Mouse (Mus musculus) NIH3T3 (cell line): ENCODE results near the gene Slc12a9.

Experiments used
- DNase-seq: peaks from one replicate; pipeline ENCODE4 v3.0.0-alpha.2; 2012; ENCODE audit warnings: low read depth

Slc12a9 gene

GRCm38 (mm10) chr5:137308356-137308755, 25.0 kb downstream of the Slc12a9 start:
- peak; percentile 45 for DNase-seq

- DNase-seq = peak; percentile 98
Measured at GRCm38 (mm10) chr5:137307071-137307912, 26.1 kb downstream of the Slc12a9 start, which contains the start of gene Srrt. TSS of gene Srrt (minus strand) at chr5:137307674.

- DNase-seq = peak; percentile 32
Measured at GRCm38 (mm10) chr5:137306439-137307005, 26.9 kb downstream of the Slc12a9 start.

GRCm38 (mm10) chr5:137305822-137306221, 27.6 kb downstream of the Slc12a9 start:
- DNase-seq = peak; percentile 12

- DNase-seq = no peak
Measured at GRCm38 (mm10) chr5:137304816-137305215, 28.6 kb downstream of the Slc12a9 start.

GRCm38 (mm10) chr5:137304165-137304564, 29.2 kb downstream of the Slc12a9 start:
- DNase-seq = peak; percentile 30

GRCm38 (mm10) chr5:137303609-137304008, 29.8 kb downstream of the Slc12a9 start:
- DNase-seq = no peak

GRCm38 (mm10) chr5:137301253-137301652, 32.1 kb downstream of the Slc12a9 start:
- peak; percentile 15 for DNase-seq

GRCm38 (mm10) chr5:137299240-137299639, 34.2 kb downstream of the Slc12a9 start:
- no peak for DNase-seq

- no peak for DNase-seq
Measured at GRCm38 (mm10) chr5:137297126-137297525, 36.3 kb downstream of the Slc12a9 start.

GRCm38 (mm10) chr5:137295712-137296111, 37.7 kb downstream of the Slc12a9 start:
- DNase-seq = no peak

GRCm38 (mm10) chr5:137295296-137295695, 38.1 kb downstream of the Slc12a9 start:
- DNase-seq = no peak

GRCm38 (mm10) chr5:137294744-137295093, 38.7 kb downstream of the Slc12a9 start:
- no peak for DNase-seq

GRCm38 (mm10) chr5:137293839-137294743, 39.3 kb downstream of the Slc12a9 start, which contains the start of gene Ufsp1:
TSS of gene Ufsp1 (plus strand) at chr5:137294629.
- peak; percentile 96 for DNase-seq

- DNase-seq = peak; percentile 73
Measured at GRCm38 (mm10) chr5:137293282-137293681, 40.1 kb downstream of the Slc12a9 start.

- DNase-seq = no peak
Measured at GRCm38 (mm10) chr5:137291381-137291926, 41.9 kb downstream of the Slc12a9 start.

- no peak for DNase-seq
Measured at GRCm38 (mm10) chr5:137290677-137291076, 42.7 kb downstream of the Slc12a9 start.

- no peak for DNase-seq
Measured at GRCm38 (mm10) chr5:137289591-137290365, 43.6 kb downstream of the Slc12a9 start.

GRCm38 (mm10) chr5:137288999-137289470, 44.4 kb downstream of the Slc12a9 start:
- DNase-seq = peak; percentile 57

GRCm38 (mm10) chr5:137287953-137288743, 45.2 kb downstream of the Slc12a9 start:
- no peak for DNase-seq
